ENCODE assay signal across 15 mouse cellular contexts in the genomic region with DNA sequence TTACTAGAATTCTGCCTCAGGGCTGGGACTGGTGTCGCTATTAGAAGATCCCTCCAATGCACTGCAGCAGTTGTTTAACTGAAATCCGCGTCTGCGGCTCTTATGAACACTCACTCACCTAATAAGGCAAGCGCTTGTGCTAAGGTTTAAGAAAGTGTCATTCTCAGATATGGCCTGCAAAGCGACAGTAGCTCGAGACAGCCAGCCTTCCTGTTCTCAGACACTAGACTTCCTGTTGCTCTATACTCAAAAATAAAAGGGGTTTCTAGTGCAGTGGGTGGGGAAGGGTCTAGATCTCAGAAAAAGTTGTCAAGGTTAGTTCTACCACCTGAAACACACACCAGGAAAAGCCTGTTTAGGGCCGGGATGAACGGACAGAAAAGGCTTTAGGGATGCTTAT. TPM values are rescaled to one million over a fixed set of nuclear protein-coding genes. Genes with fewer than 3 reads are reported as not detected.
DNase-seq lines count a peak whose midpoint lies in the region; ATAC-seq and TF ChIP-seq lines count a peak whose summit lies in the region.
"Had no signal": no experiment of that assay in that cellular context is flagged by ENCODE, and none has a peak within 500 bp of the region (broad histone marks: within the 10 kb centered on the region; RNA-seq: fewer than 3 reads in every experiment).

No protein-coding gene starts in this region.

- TF ChIP-seq POLR2A in spleen, adult 2 months (IDR thresholded peaks at IDR 0.05; ENCODE audit: low read depth, low read length): no peak

- H3K27ac ChIP-seq in embryonic facial prominence, embryonic 11.5 days (replicated peaks; ENCODE audit: low read depth, low read length): no peak overlapping the region
- H3K27ac ChIP-seq in embryonic facial prominence, embryonic 10.5 days (replicated peaks): no peak overlapping the region
- H3K27ac ChIP-seq in spleen, adult 2 months (ENCODE audit: insufficient read depth, low read length): peak overlapping the region; percentile 55
- peak overlapping the region; percentile 56 for H3K27ac ChIP-seq in liver, embryonic 13.5 days
- H3K27ac ChIP-seq in stomach, embryonic 16.5 days (ENCODE audit: low read length): peak overlapping the region; percentile 31; the same call in 1 of the 2 replicates
- H3K27ac ChIP-seq: hindbrain, embryonic 12.5 days; kidney, embryonic 15.5 days; midbrain, embryonic 10.5 days; neural tube, embryonic 15.5 days had no signal

- no peak overlapping the region for H3K9ac ChIP-seq in embryonic facial prominence, embryonic 11.5 days (replicated peaks; ENCODE audit: low read length)
- 0 out of 2 replicates have a peak overlapping the region, but pooled peaks have one; percentile 4 for H3K9ac ChIP-seq in liver, embryonic 13.5 days
- no peak overlapping the region for H3K9ac ChIP-seq in stomach, embryonic 16.5 days (ENCODE audit: low read length)
- H3K9ac ChIP-seq: heart, embryonic 12.5 days; hindbrain, embryonic 12.5 days; kidney, embryonic 15.5 days; neural tube, embryonic 15.5 days had no signal

- H3K4me3 ChIP-seq in embryonic facial prominence, embryonic 11.5 days (ENCODE audit: low read depth, low read length): no peak overlapping the region
- no peak overlapping the region for H3K4me3 ChIP-seq in embryonic facial prominence, embryonic 10.5 days
- no peak overlapping the region for H3K4me3 ChIP-seq in spleen, adult 2 months (ENCODE audit: extremely low read depth, insufficient read depth, insufficient read length)
- no peak overlapping the region for H3K4me3 ChIP-seq in liver, embryonic 13.5 days (replicated peaks)
- H3K4me3 ChIP-seq in stomach, embryonic 16.5 days (replicated peaks; ENCODE audit: low read length): no peak overlapping the region
- H3K4me3 ChIP-seq: heart, embryonic 12.5 days; hindbrain, embryonic 12.5 days; kidney, embryonic 15.5 days; midbrain, embryonic 10.5 days; neural tube, embryonic 15.5 days had no signal

- no peaks in the 10 kb centered on the region for H3K36me3 ChIP-seq in embryonic facial prominence, embryonic 11.5 days (replicated peaks; ENCODE audit: control insufficient read depth, insufficient read depth, low read depth, low read length)
- H3K36me3 ChIP-seq in embryonic facial prominence, embryonic 10.5 days (replicated peaks): peaks cover 34% of the 10 kb centered on the region
- no peaks in the 10 kb centered on the region for H3K36me3 ChIP-seq in spleen, adult 2 months (ENCODE audit: control insufficient read depth, insufficient read depth, low read length)
- H3K36me3 ChIP-seq in liver, embryonic 13.5 days: peaks cover 37% of the 10 kb centered on the region
- H3K36me3 ChIP-seq in stomach, embryonic 16.5 days (ENCODE audit: control insufficient read depth, insufficient read depth, low read length): no peaks in the 10 kb centered on the region
- H3K36me3 ChIP-seq: hindbrain, embryonic 12.5 days; kidney, embryonic 15.5 days; neural tube, embryonic 15.5 days had no signal

- DNase-seq in embryonic facial prominence, embryonic 11.5 days (ENCODE audit: low spot score): peak; percentile 23
- no peak for DNase-seq in embryonic facial prominence, embryonic 10.5 days (ENCODE audit: low spot score)
- DNase-seq in spleen, adult 2 months (ENCODE audit: low read depth in 1 of 2, low spot score in 2 of 2): no peak
- no peak for DNase-seq in spleen, postnatal 10 days (ENCODE audit: low spot score in 2 of 2)
- no peak for DNase-seq in liver, embryonic 13.5 days
- no peak for DNase-seq in left cerebral cortex, postnatal 4 days
- DNase-seq in urinary bladder, postnatal 25 days (ENCODE audit: low spot score): no peak
- DNase-seq: layer of hippocampus, adult 9-11 months; right cerebral cortex, postnatal 25 days had no signal

- intact Hi-C loops in left cerebral cortex, postnatal 4 days (cut with DNase I): no loop called here

- H3K9me3 ChIP-seq in embryonic facial prominence, embryonic 11.5 days (replicated peaks; ENCODE audit: control insufficient read depth, low read length): no peaks in the 10 kb centered on the region
- no peaks in the 10 kb centered on the region for H3K9me3 ChIP-seq in embryonic facial prominence, embryonic 10.5 days
- H3K9me3 ChIP-seq in liver, embryonic 13.5 days (replicated peaks): no peaks in the 10 kb centered on the region
- H3K9me3 ChIP-seq in stomach, embryonic 16.5 days (replicated peaks; ENCODE audit: control insufficient read depth, low read length): no peaks in the 10 kb centered on the region
- H3K9me3 ChIP-seq: heart, embryonic 12.5 days; hindbrain, embryonic 12.5 days; kidney, embryonic 15.5 days; midbrain, embryonic 10.5 days; neural tube, embryonic 15.5 days had no signal

- WGBS in embryonic facial prominence, embryonic 11.5 days: 76% methylated on average over 9 of the region's 9 CpGs
- WGBS in embryonic facial prominence, embryonic 10.5 days: 73% methylated on average over 9 of the region's 9 CpGs
- WGBS in spleen, adult 2 months: 40% methylated on average over 9 of the region's 9 CpGs
- WGBS in liver, embryonic 13.5 days (ENCODE audit: insufficient replicate concordance): 47% methylated on average over 9 of the region's 9 CpGs
- WGBS in stomach, embryonic 16.5 days: 58% methylated on average over 9 of the region's 9 CpGs

- no peaks in the 10 kb centered on the region for H3K27me3 ChIP-seq in embryonic facial prominence, embryonic 11.5 days (ENCODE audit: control insufficient read depth, insufficient read depth, low read length)
- H3K27me3 ChIP-seq in embryonic facial prominence, embryonic 10.5 days (replicated peaks; ENCODE audit: low read depth, poor library complexity, severe bottlenecking): no peaks in the 10 kb centered on the region
- no peaks in the 10 kb centered on the region for H3K27me3 ChIP-seq in spleen, adult 2 months (ENCODE audit: control insufficient read depth, insufficient read depth, low read length)
- no peaks in the 10 kb centered on the region for H3K27me3 ChIP-seq in liver, embryonic 13.5 days
- H3K27me3 ChIP-seq in stomach, embryonic 16.5 days (ENCODE audit: control insufficient read depth, insufficient read depth, low read length): no peaks in the 10 kb centered on the region
- H3K27me3 ChIP-seq: heart, embryonic 12.5 days; hindbrain, embryonic 12.5 days; kidney, embryonic 15.5 days; neural tube, embryonic 15.5 days had no signal

- ATAC-seq in embryonic facial prominence, embryonic 11.5 days (replicated peaks; ENCODE audit: insufficient number of reproducible peaks, low FRiP score, low TSS enrichment, low read depth): no peak
- ATAC-seq in liver, embryonic 13.5 days (ENCODE audit: low read depth): no peak
- ATAC-seq in stomach, embryonic 16.5 days (ENCODE audit: insufficient read depth, low FRiP score): no peak

- H3K4me2 ChIP-seq in embryonic facial prominence, embryonic 11.5 days (ENCODE audit: low read depth, low read length): no peak overlapping the region
- 0 out of 2 replicates have a peak overlapping the region, but pooled peaks have one; percentile 23 for H3K4me2 ChIP-seq in liver, embryonic 13.5 days
- no peak overlapping the region for H3K4me2 ChIP-seq in stomach, embryonic 16.5 days (ENCODE audit: low read depth, low read length)
- H3K4me2 ChIP-seq: heart, embryonic 12.5 days; hindbrain, embryonic 12.5 days; kidney, embryonic 15.5 days; neural tube, embryonic 15.5 days had no signal

- no peaks in the 10 kb centered on the region for H3K4me1 ChIP-seq in embryonic facial prominence, embryonic 11.5 days (ENCODE audit: control insufficient read depth, insufficient read depth, low read length)
- H3K4me1 ChIP-seq in embryonic facial prominence, embryonic 10.5 days: peaks cover 7% of the 10 kb centered on the region; the same call in 1 of the 2 replicates
- peaks cover 23% of the 10 kb centered on the region; the same call in 1 of the 2 replicates for H3K4me1 ChIP-seq in spleen, adult 2 months (ENCODE audit: control insufficient read depth, insufficient read depth, insufficient read length)
- peaks cover 94% of the 10 kb centered on the region for H3K4me1 ChIP-seq in liver, embryonic 13.5 days (replicated peaks)
- H3K4me1 ChIP-seq in stomach, embryonic 16.5 days (ENCODE audit: control insufficient read depth, insufficient read depth, low read length): peaks cover 7% of the 10 kb centered on the region; the same call in 1 of the 2 replicates
- H3K4me1 ChIP-seq: hindbrain, embryonic 12.5 days; kidney, embryonic 15.5 days; midbrain, embryonic 10.5 days; neural tube, embryonic 15.5 days had no signal

- no peak for TF ChIP-seq CTCF in spleen, adult 2 months (IDR thresholded peaks at IDR 0.05; ENCODE audit: extremely low read depth, insufficient read depth, insufficient read length, insufficient replicate concordance)

RNA-seq across cellular contexts. Expression of gene Vrk1, which starts 21.9 kb away (rescaled TPM):
- polyA plus RNA-seq in embryonic facial prominence, embryonic 11.5 days (2014; fragmentation: Nextera tagmentation; extraction: Ambion mirVana): 105 and 115 TPM in 2 replicates
- 113 and 115 TPM in 2 replicates for polyA plus RNA-seq in embryonic facial prominence, embryonic 10.5 days (2016; fragmentation: Nextera tagmentation; extraction: Ambion mirVana)
- 8.4 and 9.5 TPM in 2 replicates for polyA plus RNA-seq in spleen, adult 2 months (2012; rRNA removed)
- polyA plus RNA-seq in liver, embryonic 13.5 days (2015; fragmentation: Nextera tagmentation; extraction: Ambion mirVana): 127 and 146 TPM in 2 replicates
- polyA plus RNA-seq in stomach, embryonic 16.5 days (2015; fragmentation: Nextera tagmentation; extraction: Ambion mirVana): 54.6 and 58.3 TPM in 2 replicates
- 10 to 100 TPM; 22.7 to 24.9 TPM for total RNA-seq in left cerebral cortex, postnatal 4 days (2021)

Comparison
In these comparisons a context has a peak if more than half of its experiments do, and no peak if none do; other contexts are left out.
1. H3K27ac ChIP-seq: peak in spleen, adult 2 months (single experiment), liver, embryonic 13.5 days (single experiment) and stomach, embryonic 16.5 days (single experiment); none in embryonic facial prominence, embryonic 11.5 days (single experiment) and embryonic facial prominence, embryonic 10.5 days (single experiment).